Mouse (Mus musculus): ENCODE measurements at regions not wholly inside any gene's neighbourhood (a gene's known extent, or its start where the extent isn't known, plus 50 kb on each side); places are given as distances from the start of the nearest gene placed in this dataset.

DNA sequence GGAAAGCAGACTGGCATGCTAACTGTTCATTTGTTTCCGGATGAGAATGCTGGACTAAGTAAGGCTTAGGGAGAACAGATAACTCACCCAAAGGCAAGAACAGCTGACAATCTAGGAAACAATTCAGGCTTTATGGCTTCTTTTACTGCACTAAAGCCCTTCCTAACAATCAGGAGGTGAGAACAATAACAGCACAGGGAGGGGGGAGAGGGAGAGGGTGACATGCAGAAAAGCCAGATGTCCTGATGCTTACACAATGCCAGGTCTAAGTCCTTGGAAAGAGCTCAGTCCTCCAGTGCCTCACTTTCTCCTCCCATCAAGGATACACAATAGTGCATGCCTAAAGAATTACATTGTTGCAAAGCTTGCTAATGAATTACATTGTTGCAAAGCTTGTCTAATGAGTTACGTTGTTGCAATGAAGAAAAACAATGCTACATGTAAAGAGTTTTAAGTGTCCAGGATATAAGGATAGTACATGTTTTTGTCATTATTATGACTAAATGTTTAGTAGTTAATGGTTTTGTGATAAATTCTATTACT lies 165.3 kb upstream of the Lrig3 start:
- intact Hi-C loops (cut with DNase I) = no loop called here
- Histone ChIP-seq H3K4me1 (ENCODE audit: control insufficient read depth, insufficient read depth, low read length) (no peaks in the 10 kb centered on the region), H3K27ac (no peak overlapping the region), H3K4me3 (no peak overlapping the region), H3K27me3 (ENCODE audit: control insufficient read depth, insufficient read depth, low read length) (peaks cover 1% of the 10 kb centered on the region; the same call in 1 of the 2 replicates), H3K79me2 (replicated peaks; ENCODE audit: control insufficient read depth, insufficient read depth, low read length) (no peaks in the 10 kb centered on the region), H3K9ac (ENCODE audit: low read depth, low read length) (no peak overlapping the region), H3K36me3 (ENCODE audit: control insufficient read depth, insufficient read depth, low read length) (no peaks in the 10 kb centered on the region)
- TF ChIP-seq EP300 (IDR thresholded peaks at IDR 0.05; ENCODE audit: insufficient read depth, low read depth, low read length) (no peak), POLR2A (IDR thresholded peaks at IDR 0.05; ENCODE audit: insufficient read depth, low read depth, low read length) (no peak), CTCF (IDR thresholded peaks at IDR 0.05) (no peak)
- DNase-seq = no peak
- 44% methylated on average over 2 of the region's 2 CpGs for WGBS

DNA sequence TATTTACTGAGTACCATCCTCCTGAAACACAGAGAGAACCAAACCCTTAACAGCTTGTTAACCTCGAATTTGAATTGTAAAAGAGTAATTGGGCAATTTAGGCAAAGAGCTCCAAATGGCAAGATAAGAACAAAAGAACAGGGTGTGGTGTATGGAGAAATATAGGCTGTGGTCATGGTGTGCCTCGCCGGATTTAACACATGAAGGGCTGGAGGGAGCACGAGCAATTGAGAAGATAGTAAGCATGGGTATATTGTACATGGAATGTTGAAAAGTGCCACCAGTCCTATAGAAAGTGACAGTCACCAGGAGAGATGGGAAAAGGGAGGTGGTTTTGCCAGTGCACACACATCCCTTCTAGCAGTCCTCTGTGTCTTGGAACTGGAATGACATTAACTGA lies 164.5 kb upstream of the Lrig3 start:
- WGBS = 57% methylated on average over 4 of the region's 4 CpGs
- Histone ChIP-seq H3K4me3 (no peak overlapping the region), H3K79me2 (replicated peaks; ENCODE audit: control insufficient read depth, insufficient read depth, low read length) (no peaks in the 10 kb centered on the region), H3K9ac (ENCODE audit: low read depth, low read length) (no peak overlapping the region), H3K27ac (no peak overlapping the region), H3K36me3 (ENCODE audit: control insufficient read depth, insufficient read depth, low read length) (no peaks in the 10 kb centered on the region), H3K27me3 (ENCODE audit: control insufficient read depth, insufficient read depth, low read length) (peaks cover 1% of the 10 kb centered on the region; the same call in 1 of the 2 replicates), H3K4me1 (ENCODE audit: control insufficient read depth, insufficient read depth, low read length) (no peaks in the 10 kb centered on the region)
- no peak for DNase-seq
- intact Hi-C loops (cut with DNase I) = no loop called here
- TF ChIP-seq EP300 (IDR thresholded peaks at IDR 0.05; ENCODE audit: insufficient read depth, low read depth, low read length) (no peak), CTCF (IDR thresholded peaks at IDR 0.05) (no peak)

- Histone ChIP-seq H3K27ac (no peak overlapping the region), H3K27me3 (ENCODE audit: control insufficient read depth, insufficient read depth, low read length) (peaks cover 1% of the 10 kb centered on the region; the same call in 1 of the 2 replicates), H3K79me2 (replicated peaks; ENCODE audit: control insufficient read depth, insufficient read depth, low read length) (no peaks in the 10 kb centered on the region), H3K9ac (ENCODE audit: low read depth, low read length) (no peak overlapping the region), H3K4me1 (ENCODE audit: control insufficient read depth, insufficient read depth, low read length) (no peaks in the 10 kb centered on the region), H3K36me3 (ENCODE audit: control insufficient read depth, insufficient read depth, low read length) (no peaks in the 10 kb centered on the region), H3K4me3 (no peak overlapping the region)
- TF ChIP-seq POLR2A (IDR thresholded peaks at IDR 0.05; ENCODE audit: insufficient read depth, low read depth, low read length) = no peak
- no peak for TF ChIP-seq CTCF (IDR thresholded peaks at IDR 0.05)
- no peak for TF ChIP-seq EP300 (IDR thresholded peaks at IDR 0.05; ENCODE audit: insufficient read depth, low read depth, low read length)
- 87% methylated on average over 7 of the region's 7 CpGs for WGBS
- no peak for DNase-seq
- intact Hi-C loops (cut with DNase I) = no loop called here
Observed at GRCm38 (mm10) chr10:125802923-125803583, 162.9 kb upstream of the Lrig3 start.

GRCm38 (mm10) chr10:125809763-125810361 lies 156.1 kb upstream of the Lrig3 start:
- no peaks in the 10 kb centered on the region for H3K4me1 ChIP-seq (ENCODE audit: control insufficient read depth, insufficient read depth, low read length)
- no peaks in the 10 kb centered on the region for H3K36me3 ChIP-seq (ENCODE audit: control insufficient read depth, insufficient read depth, low read length)
- TF ChIP-seq EP300 (IDR thresholded peaks at IDR 0.05; ENCODE audit: insufficient read depth, low read depth, low read length) (no peak), POLR2A (IDR thresholded peaks at IDR 0.05; ENCODE audit: insufficient read depth, low read depth, low read length) (no peak), CTCF (IDR thresholded peaks at IDR 0.05) (no peak)
- H3K27ac ChIP-seq = no peak overlapping the region
- H3K9ac ChIP-seq (ENCODE audit: low read depth, low read length) = no peak overlapping the region
- H3K4me3 ChIP-seq = no peak overlapping the region
- no peak for DNase-seq
- H3K79me2 ChIP-seq (replicated peaks; ENCODE audit: control insufficient read depth, insufficient read depth, low read length) = no peaks in the 10 kb centered on the region
- 80% methylated on average over 8 of the region's 8 CpGs for WGBS
- intact Hi-C loops (cut with DNase I) = no loop called here
- peaks cover 1% of the 10 kb centered on the region; the same call in 1 of the 2 replicates for H3K27me3 ChIP-seq (ENCODE audit: control insufficient read depth, insufficient read depth, low read length)

- H3K27me3 ChIP-seq (ENCODE audit: control insufficient read depth, insufficient read depth, low read length) = peaks cover 1% of the 10 kb centered on the region; the same call in 1 of the 2 replicates
- intact Hi-C loops (cut with DNase I) = no loop called here
- H3K4me3 ChIP-seq = no peak overlapping the region
- TF ChIP-seq CTCF (IDR thresholded peaks at IDR 0.05) = no peak
- no peak for TF ChIP-seq POLR2A (IDR thresholded peaks at IDR 0.05; ENCODE audit: insufficient read depth, low read depth, low read length)
- no peak for TF ChIP-seq EP300 (IDR thresholded peaks at IDR 0.05; ENCODE audit: insufficient read depth, low read depth, low read length)
- H3K4me1 ChIP-seq (ENCODE audit: control insufficient read depth, insufficient read depth, low read length) = no peaks in the 10 kb centered on the region
- H3K36me3 ChIP-seq (ENCODE audit: control insufficient read depth, insufficient read depth, low read length) = no peaks in the 10 kb centered on the region
- no peak for DNase-seq
- no peak overlapping the region for H3K9ac ChIP-seq (ENCODE audit: low read depth, low read length)
- whole genome bisulfite sequencing = 53% methylated on average over 3 of the region's 3 CpGs
- no peaks in the 10 kb centered on the region for H3K79me2 ChIP-seq (replicated peaks; ENCODE audit: control insufficient read depth, insufficient read depth, low read length)
- H3K27ac ChIP-seq = no peak overlapping the region
Observed at GRCm38 (mm10) chr10:125810590-125810989, 155.4 kb upstream of the Lrig3 start.

All from heart, adult 2 months (tissue).